Mouse (Mus musculus) liver, adult 2 months (tissue): ENCODE results near the gene BC034090. TPM values are rescaled to one million over a fixed set of nuclear protein-coding genes. Genes with fewer than 3 reads are reported as not detected.

Experiments
- DNase-seq: peaks from one replicate; pipeline ENCODE4 v3.0.0-alpha.2; 2011; ENCODE audit warnings: low read depth, low spot score; ENCODE audit errors: extremely low read depth
- H3K27ac ChIP-seq: fragments of 200-500 bp; replicated peaks from 2 replicates; pipeline ENCODE4 v1.5.1; 2012; ENCODE audit warnings: low read depth, mild to moderate bottlenecking, control low read depth, inconsistent platforms, low read length; ENCODE audit not compliant: insufficient read depth
- H3K27me3 ChIP-seq: fragments of 200-500 bp; 2 replicates; pipeline ENCODE4 v1.6.1; 2012; ENCODE audit warnings: mild to moderate bottlenecking, moderate library complexity, low read length, inconsistent platforms; ENCODE audit not compliant: control insufficient read depth, insufficient read depth
- H3K36me3 ChIP-seq: fragments of 200-500 bp; 2 replicates; pipeline ENCODE4 v1.6.1; 2012; ENCODE audit warnings: low read length, inconsistent platforms; ENCODE audit not compliant: control insufficient read depth, insufficient read depth
- H3K4me1 ChIP-seq: fragments of 200-500 bp; 2 replicates; pipeline ENCODE4 v1.6.1; 2011; ENCODE audit warnings: low read length; ENCODE audit not compliant: control insufficient read depth, insufficient read depth
- H3K4me3 ChIP-seq: fragments of 200-500 bp; 2 replicates; pipeline ENCODE4 v1.5.1; 2011; ENCODE audit warnings: low read depth, mild to moderate bottlenecking, control low read depth, low read length, moderate library complexity; ENCODE audit not compliant: insufficient read depth
- H3K79me2 ChIP-seq: fragments of 200-500 bp; 2 replicates; pipeline ENCODE4 v1.6.1; 2012; ENCODE audit warnings: inconsistent platforms, mild to moderate bottlenecking, low read length, moderate library complexity; ENCODE audit not compliant: control insufficient read depth, insufficient read depth
- H3K9ac ChIP-seq: fragments of 200-500 bp; 2 replicates; pipeline ENCODE4 v1.6.1; 2012; ENCODE audit warnings: low read depth, mild to moderate bottlenecking, control low read depth, inconsistent platforms, low read length
- CTCF ChIP-seq: fragments of 200-500 bp; IDR thresholded peaks from 2 replicates; pipeline ENCODE4 v1.5.1; 2011; ENCODE audit warnings: low read depth, low read length, control low read depth
- POLR2A ChIP-seq: fragments of 200-500 bp; IDR thresholded peaks from 2 replicates; pipeline ENCODE4 v1.6.1; 2011; ENCODE audit warnings: low read length, control low read depth; ENCODE audit not compliant: insufficient read depth; ENCODE audit errors: extremely low read depth
- WGBS: fragments of 180-500 bp; shearing (Covaris S2); methylation state at CpG from one replicate; pipeline ENCODE4 v1.1.7; 2018; 5-methylcytosine and 5-hydroxymethylcytosine counted together
- polyA plus RNA-seq: library from polyadenylated mRNA; depleted of rRNA; stranded (reverse); fragments of >200 nt; gene quantifications from 2 replicates; pipeline ENCODE4 v1.2.3, GENCODE M21; 2012
- total RNA-seq: library from RNA; depleted of rRNA; stranded (reverse); fragments of >200 nt; gene quantifications from 2 replicates; pipeline ENCODE4 v1.2.3, GENCODE M21; 2014

The BC034090 gene
- total and polyA plus RNA-seq, 2 experiments = 0.09 to 0.33 TPM

- Histone ChIP-seq H3K36me3 (no peaks in the 10 kb centered on the region), H3K4me3 (no peak overlapping the region), H3K4me1 (no peaks in the 10 kb centered on the region; the same call in 1 of the 2 replicates), H3K27ac (no peak overlapping the region), H3K79me2 (no peaks in the 10 kb centered on the region), H3K27me3 (no peaks in the 10 kb centered on the region), H3K9ac (no peak overlapping the region)
- DNase-seq = no peak
- 50% methylated on average over 9 of the region's 9 CpGs for WGBS
- peak; percentile 83 for TF ChIP-seq CTCF
- TF ChIP-seq POLR2A = no peak
Measured at GRCm38 (mm10) chr1:155217865-155218541, 26.2 kb downstream of the BC034090 start.

DNA sequence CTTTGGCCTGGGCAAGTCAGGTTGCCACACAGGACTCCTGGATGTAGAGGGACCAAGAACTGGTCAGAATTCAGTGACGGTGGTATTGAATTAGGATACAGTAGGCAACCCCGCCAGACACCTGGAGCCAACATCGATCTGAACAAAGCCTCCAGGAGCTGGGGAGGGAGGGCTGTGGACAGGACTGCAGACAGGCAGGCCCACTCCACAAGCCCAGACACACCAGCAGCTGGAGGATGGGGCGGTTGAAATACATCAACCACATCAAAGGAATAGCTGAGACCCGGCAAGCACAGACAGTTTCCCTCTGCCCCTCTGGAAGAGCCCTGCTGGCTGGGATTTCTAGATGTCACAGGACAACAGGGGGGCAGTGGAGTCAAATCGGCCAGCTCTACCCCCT, 27.4 kb downstream of the BC034090 start:
- no peak for TF ChIP-seq CTCF
- TF ChIP-seq POLR2A = no peak

GRCm38 (mm10) chr1:155216313-155216712, 27.9 kb downstream of the BC034090 start:
- Histone ChIP-seq H3K27me3 (no peaks in the 10 kb centered on the region), H3K36me3 (no peaks in the 10 kb centered on the region), H3K27ac (no peak overlapping the region), H3K79me2 (no peaks in the 10 kb centered on the region), H3K9ac (no peak overlapping the region), H3K4me3 (no peak overlapping the region), H3K4me1 (no peaks in the 10 kb centered on the region; the same call in 1 of the 2 replicates)
- DNase-seq = no peak
- TF ChIP-seq CTCF (no peak), POLR2A (no peak)
- WGBS = 90% methylated on average over 11 of the region's 11 CpGs

More for the DNA sequence above, 27.4 kb downstream of the BC034090 start:
- no peaks in the 10 kb centered on the region for H3K27me3 ChIP-seq
- no peaks in the 10 kb centered on the region for H3K79me2 ChIP-seq
- DNase-seq = no peak
- H3K36me3 ChIP-seq = no peaks in the 10 kb centered on the region
- no peak overlapping the region for H3K4me3 ChIP-seq
- H3K27ac ChIP-seq = no peak overlapping the region
- H3K4me1 ChIP-seq = no peaks in the 10 kb centered on the region; the same call in 1 of the 2 replicates
- H3K9ac ChIP-seq = no peak overlapping the region
- WGBS = 86% methylated on average over 6 of the region's 6 CpGs

DNA sequence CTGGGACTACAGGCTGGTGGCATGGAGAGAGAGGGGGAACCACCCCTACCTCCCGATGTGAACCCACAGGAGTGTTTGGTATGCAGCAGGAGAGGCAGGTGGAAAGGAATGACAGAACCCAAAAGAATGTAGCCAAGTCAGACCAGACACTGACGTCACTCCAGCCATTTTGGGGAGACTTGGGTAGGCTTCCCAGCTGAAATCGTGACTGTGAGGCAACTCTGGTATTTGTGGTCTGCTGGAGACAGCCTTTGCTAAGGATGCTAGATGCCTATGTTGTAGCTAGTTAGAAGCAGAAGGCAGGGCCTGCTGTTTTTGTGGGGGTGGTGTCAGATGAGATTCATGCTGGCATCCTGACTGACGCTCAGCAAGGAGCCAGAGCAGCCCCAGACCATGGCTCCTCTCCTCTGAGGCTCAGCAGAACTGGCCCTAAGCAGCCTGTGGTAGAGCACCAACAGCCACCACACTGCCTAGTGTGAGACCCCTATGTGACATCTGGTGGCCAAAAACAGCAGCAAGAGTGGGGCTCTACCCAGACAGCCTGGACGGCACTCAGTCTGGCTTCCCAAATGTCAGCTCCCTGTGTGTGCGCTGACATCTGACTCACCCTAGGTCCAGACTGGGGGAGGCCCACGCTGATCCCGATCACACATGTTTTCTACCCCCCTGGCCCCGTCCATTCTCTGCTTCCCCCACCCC, 29.0 kb downstream of the BC034090 start:
- Histone ChIP-seq H3K9ac (no peak overlapping the region), H3K4me1 (no peaks in the 10 kb centered on the region; the same call in 1 of the 2 replicates), H3K27ac (no peak overlapping the region), H3K27me3 (no peaks in the 10 kb centered on the region), H3K4me3 (no peak overlapping the region), H3K79me2 (no peaks in the 10 kb centered on the region), H3K36me3 (no peaks in the 10 kb centered on the region)
- 68% methylated on average over 9 of the region's 9 CpGs for WGBS
- TF ChIP-seq CTCF (no peak), POLR2A (no peak)
- no peak for DNase-seq

- Histone ChIP-seq H3K9ac (no peak overlapping the region), H3K4me3 (no peak overlapping the region), H3K27ac (no peak overlapping the region), H3K27me3 (no peaks in the 10 kb centered on the region), H3K36me3 (no peaks in the 10 kb centered on the region), H3K79me2 (no peaks in the 10 kb centered on the region), H3K4me1 (no peaks in the 10 kb centered on the region; the same call in 1 of the 2 replicates)
- TF ChIP-seq CTCF (no peak), POLR2A (no peak)
- WGBS = 75% methylated on average over 7 of the region's 7 CpGs
- DNase-seq = no peak
Measured at GRCm38 (mm10) chr1:155213912-155214311, 30.3 kb downstream of the BC034090 start.
